Mouse (Mus musculus): ENCODE results near the gene Eif2b3.

Eif2b3 gene

GRCm38 (mm10) chr4:117017738-117018137 is 1.5 kb upstream of the Eif2b3 start:
- no peak for DNase-seq

- no peak for DNase-seq
Measured at GRCm38 (mm10) chr4:117018327-117018726, 875 bp upstream of the Eif2b3 start.

- DNase-seq = no peak
Measured at GRCm38 (mm10) chr4:117023469-117023868, 4.3 kb downstream of the Eif2b3 start.

- DNase-seq = no peak
Measured at GRCm38 (mm10) chr4:117031105-117031504, 11.9 kb downstream of the Eif2b3 start.

- DNase-seq = peak; percentile 71
Measured at GRCm38 (mm10) chr4:117039925-117040687, 20.9 kb downstream of the Eif2b3 start.

GRCm38 (mm10) chr4:117040791-117041190 is 21.6 kb downstream of the Eif2b3 start:
- no peak for DNase-seq

GRCm38 (mm10) chr4:117041283-117041721 is 22.1 kb downstream of the Eif2b3 start:
- peak; percentile 80 for DNase-seq

- no peak for DNase-seq
Measured at GRCm38 (mm10) chr4:117048836-117049235, 29.6 kb downstream of the Eif2b3 start.

GRCm38 (mm10) chr4:117049485-117049884 is 30.3 kb downstream of the Eif2b3 start:
- DNase-seq = no peak

GRCm38 (mm10) chr4:117052626-117053025 is 33.4 kb downstream of the Eif2b3 start:
- peak; percentile 6 for DNase-seq

GRCm38 (mm10) chr4:117053956-117054355 is 34.8 kb downstream of the Eif2b3 start:
- no peak for DNase-seq

GRCm38 (mm10) chr4:117056102-117056501 is 36.9 kb downstream of the Eif2b3 start:
- no peak for DNase-seq

GRCm38 (mm10) chr4:117056514-117056913 is 37.3 kb downstream of the Eif2b3 start:
- DNase-seq = no peak

GRCm38 (mm10) chr4:117058512-117058911 is 39.3 kb downstream of the Eif2b3 start:
- DNase-seq = no peak

GRCm38 (mm10) chr4:117062700-117063390 is 43.6 kb downstream of the Eif2b3 start:
- DNase-seq = peak; percentile 3

- no peak for DNase-seq
Measured at GRCm38 (mm10) chr4:117068035-117068434, 48.8 kb downstream of the Eif2b3 start.

GRCm38 (mm10) chr4:117069647-117070046 is 50.4 kb downstream of the Eif2b3 start:
- DNase-seq = no peak

- no peak for DNase-seq
Measured at GRCm38 (mm10) chr4:117070624-117071023, 51.4 kb downstream of the Eif2b3 start.

GRCm38 (mm10) chr4:117071183-117071582 is 52.0 kb downstream of the Eif2b3 start:
- no peak for DNase-seq

GRCm38 (mm10) chr4:117087948-117088640 is 68.9 kb downstream of the Eif2b3 start:
- no peak for DNase-seq

GRCm38 (mm10) chr4:117090586-117090985 is 71.4 kb downstream of the Eif2b3 start:
- no peak for DNase-seq

- DNase-seq = peak; percentile 43
Measured at GRCm38 (mm10) chr4:117094626-117095361, 75.6 kb downstream of the Eif2b3 start.
